Mouse (Mus musculus) frontal cortex, adult 2 months (tissue): ENCODE data around the gene Samd14. TPM values are rescaled to one million over a fixed set of nuclear protein-coding genes. Genes with fewer than 3 reads are reported as not detected.
"Not testable (repeated sequence)": the region's sequence is repeated elsewhere in the genome, so short reads cannot be mapped to it uniquely, and the experiment has no call there.

Experiments used
- DNase-seq, 2 experiments: peaks; one replicate each; pipeline ENCODE4 v3.0.0; 2022; ENCODE audit warnings: low spot score in 1 of 2; ENCODE audit errors: extremely low spot score in 1 of 2
- polyA plus RNA-seq: library from polyadenylated mRNA; depleted of rRNA; stranded (reverse); fragments of >200 nt; gene quantifications from 2 replicates; pipeline ENCODE4 v1.2.3, GENCODE M21; 2012; rRNA removed

Gene Samd14
- 27.5 and 28.1 TPM in 2 replicates for polyA plus RNA-seq

- DNase-seq = peak in 1 of 2 experiments; percentile 53
These were observed at the start of gene Samd14 for GRCm38 (mm10) chr11:95009629-95010014. Gene Samd14 (plus strand): TSS chr11:95009879.

- DNase-seq = no peak
These were observed 47.1 kb upstream of the Samd14 start for GRCm38 (mm10) chr11:94962534-94963101.

GRCm38 (mm10) chr11:94967419-94967818 is 42.3 kb upstream of the Samd14 start, which contains the start of gene Hils1:
Gene Hils1 (plus strand): TSS chr11:94967593.
- DNase-seq = no peak

DNA sequence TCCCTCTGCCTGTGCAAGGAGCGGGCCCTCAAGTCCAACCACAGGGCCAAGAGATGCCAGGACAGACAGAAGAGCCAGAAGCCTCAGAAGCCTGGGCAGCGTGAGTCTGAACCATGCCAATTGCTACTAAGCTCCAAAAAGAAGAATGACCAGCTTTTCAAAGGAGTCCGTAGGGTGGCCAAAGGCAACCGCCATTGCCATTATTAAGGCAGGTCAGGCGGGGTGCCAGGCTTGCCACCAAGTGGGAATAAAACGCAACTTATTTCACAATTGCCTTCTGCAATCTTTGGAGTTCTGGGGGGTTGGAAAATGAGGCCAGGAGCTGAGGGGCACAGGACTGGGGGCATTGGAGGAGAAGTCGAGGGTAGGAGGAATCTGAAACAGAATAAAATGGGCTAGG is 41.5 kb upstream of the Samd14 start:
- DNase-seq = peak in 1 of 2 experiments; percentile 17

GRCm38 (mm10) chr11:94969709-94970108 is 40.0 kb upstream of the Samd14 start:
- DNase-seq = not testable (repeated sequence)

GRCm38 (mm10) chr11:94970210-94970943 is 39.3 kb upstream of the Samd14 start:
- peak in 1 of 2 experiments; percentile 91 for DNase-seq

DNA sequence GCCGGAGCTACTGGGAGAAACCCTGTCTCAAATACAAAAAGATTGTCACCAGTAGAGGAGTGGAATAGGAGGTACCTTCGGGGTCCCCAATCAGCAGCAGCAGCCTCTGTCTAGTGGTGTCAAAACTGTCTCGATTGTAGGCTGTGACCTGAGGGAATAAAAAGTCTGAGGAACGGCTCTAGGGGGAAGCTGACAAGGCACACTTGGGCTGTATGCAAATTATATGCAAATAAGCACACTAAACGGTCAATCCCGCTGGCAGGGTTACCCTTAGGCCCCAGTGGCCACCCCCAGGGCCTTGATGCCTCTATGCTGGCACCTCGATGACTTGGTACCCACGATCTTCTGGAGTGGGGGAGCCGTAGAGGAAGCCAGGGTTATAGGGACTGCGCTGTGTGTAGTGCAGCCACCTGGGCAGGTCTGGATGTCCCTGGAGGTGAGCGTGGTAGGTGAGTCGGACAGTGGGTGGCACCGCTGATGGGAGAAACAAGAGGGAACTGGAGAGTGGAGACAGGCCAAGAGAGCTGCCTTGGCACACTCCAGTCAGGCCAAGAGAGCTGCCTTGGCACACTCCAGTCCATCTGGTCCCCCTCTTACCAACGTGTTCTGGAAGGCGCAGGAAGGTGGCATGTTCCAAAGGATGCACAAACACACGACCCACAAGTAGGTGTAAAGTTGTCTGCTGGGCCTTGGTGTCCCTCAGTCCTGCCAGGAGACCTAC is 37.6 kb upstream of the Samd14 start:
- DNase-seq = no peak

GRCm38 (mm10) chr11:94972887-94973286 is 36.8 kb upstream of the Samd14 start:
- no peak for DNase-seq

- DNase-seq = no peak
These were observed 36.4 kb upstream of the Samd14 start for GRCm38 (mm10) chr11:94973313-94973712.

DNA sequence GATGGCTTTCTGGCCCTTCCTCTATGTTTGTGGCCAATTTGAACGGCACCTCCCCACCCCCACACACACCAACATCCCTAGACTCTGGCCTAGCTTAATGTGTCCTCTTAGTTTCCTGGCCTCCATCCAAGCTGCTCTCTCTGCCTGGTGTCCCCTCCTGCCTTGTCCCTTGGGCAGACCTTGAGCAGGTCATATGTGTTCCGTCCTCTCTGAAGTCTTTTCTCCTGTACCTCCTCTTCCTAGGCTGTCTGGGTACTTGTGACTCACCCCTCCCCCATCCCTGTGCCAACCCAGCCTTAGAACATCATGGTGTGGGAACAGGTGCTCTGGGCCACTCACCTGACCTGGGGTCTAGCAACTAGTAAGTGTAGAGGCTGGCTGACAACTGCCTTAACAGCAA is 34.7 kb upstream of the Samd14 start:
- DNase-seq = no peak

DNA sequence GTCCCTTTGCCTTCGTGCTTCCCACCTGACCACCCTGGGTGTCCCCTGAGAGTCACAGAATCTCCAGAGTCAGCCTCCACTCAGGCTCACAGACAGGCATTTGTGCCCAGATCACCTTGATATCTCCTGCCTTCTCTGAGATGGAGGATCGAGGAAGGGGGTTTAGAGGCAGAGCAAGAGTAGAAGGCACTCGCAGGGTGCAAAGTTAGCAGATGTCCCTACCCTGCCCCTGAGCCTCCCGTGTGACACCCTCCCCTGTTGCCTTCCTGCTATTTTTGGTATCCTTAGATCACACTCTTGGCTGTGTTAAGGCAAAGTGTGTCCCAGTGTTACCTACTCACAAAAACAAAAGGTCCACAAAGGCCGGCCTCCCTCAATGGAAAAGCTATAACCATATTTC is 33.5 kb upstream of the Samd14 start, which contains the start of gene Sgca:
TSS of gene Sgca (minus strand) at position 129 of the 400 bp plus-strand sequence.
- DNase-seq = no peak

DNA sequence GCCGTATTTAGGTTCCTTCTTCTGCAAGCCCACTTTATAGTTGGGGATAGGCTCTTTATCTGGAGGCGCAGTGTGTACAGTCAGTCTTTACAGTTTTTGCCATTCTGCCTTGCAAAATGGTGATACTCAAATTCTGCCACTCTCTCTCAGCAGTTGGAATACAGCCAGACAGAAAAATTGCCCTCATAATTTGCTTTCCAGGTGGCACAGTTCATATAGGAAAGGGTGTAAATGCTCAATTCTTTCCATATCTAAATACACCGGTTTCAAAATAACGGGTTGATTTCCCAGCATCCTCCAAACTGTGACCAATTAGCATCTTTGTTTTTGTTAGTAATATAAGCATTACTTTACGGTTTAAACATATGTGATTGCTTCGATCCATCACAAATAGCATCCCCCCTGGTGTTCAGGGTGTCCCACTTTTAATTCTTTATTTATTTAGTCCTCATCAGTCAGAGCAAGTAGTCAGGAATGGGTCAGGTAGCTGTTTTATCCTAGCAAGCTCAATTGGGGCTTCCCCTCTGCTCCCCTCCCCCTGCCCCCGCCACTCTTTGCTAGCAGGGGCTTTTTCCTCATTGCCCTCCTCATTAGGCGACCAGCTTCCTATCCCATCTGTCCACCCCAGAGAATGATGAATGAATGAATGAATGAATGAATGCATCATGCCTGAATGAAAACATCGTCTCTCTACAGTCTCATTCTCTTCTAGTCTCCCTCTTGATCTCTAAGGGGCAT is 31.3 kb upstream of the Samd14 start:
- no peak for DNase-seq

DNA sequence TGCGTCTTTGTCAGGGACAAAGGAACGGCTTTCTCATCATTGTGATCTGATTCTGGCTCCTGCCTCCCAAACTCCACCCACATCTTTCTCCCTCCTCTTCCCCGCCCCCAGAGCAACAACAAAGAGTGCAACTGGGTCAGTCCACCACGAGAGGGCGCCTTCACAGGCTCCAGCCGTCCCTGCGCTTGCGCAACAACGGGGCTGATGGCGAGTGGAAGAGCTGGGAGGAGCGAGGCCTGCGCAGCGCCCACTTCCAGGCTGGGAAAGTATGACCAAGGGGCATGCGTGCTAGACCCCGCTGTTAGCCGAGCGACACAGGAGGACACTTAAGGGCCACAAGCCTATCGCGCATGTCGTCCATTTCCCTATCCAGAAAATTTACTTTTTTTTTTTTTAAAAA is 30.7 kb upstream of the Samd14 start:
- DNase-seq = peak; percentile 93 to 99

DNA sequence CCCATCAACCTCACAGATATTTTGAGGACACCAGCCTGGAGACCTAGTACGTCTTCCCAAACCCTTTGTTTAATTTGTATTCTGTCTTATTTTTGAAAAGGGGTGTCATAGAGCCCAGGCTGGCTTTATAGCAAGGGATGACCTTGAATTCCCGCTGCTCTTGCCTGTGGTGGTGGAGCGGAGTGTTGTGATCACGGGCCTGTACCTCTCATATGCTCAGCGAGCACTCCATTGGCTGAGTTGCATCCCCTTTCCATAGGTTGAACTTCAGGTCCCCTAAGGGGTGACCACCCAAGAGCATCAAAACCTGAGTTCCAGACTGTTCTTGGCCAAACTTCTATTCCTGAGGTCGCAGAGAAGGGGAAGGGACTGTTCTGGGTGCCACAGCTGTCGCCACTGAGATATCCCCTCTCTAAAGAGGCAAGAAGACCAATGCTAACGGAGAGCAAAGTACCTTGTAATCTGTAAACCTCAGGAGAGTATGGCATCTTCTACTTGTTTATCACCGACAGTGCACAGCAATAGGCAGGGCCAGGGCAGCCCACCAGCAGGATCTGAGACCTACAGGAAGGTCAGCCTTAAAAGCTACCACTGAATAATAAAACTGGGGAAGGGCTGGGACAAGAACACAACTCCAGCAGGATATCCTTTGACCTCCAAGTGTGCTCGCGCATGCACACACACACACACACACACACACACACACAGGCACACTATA is 30.1 kb upstream of the Samd14 start:
- DNase-seq = no peak

DNA sequence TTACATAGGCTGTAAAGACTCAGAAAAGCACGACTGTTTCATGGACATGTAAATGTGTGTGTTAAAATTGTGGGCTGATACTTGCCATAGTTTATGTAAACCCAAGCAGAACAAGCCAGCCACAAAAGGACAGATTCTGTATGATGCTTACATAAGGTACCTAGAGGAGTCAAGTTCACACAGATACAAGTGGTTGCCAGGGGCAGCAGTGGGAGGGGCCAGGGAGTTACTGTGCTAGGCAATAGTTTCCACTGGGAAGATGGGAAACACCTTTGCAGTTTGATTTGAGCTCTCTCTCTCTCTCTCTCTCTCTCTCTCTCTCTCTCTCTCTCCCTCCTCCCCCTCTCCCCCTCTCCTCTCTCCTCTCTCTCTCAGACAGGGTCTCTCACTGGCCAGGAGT is 24.5 kb upstream of the Samd14 start:
- no peak for DNase-seq

- DNase-seq = no peak
These were observed 23.9 kb upstream of the Samd14 start for GRCm38 (mm10) chr11:94985822-94986221.

DNA sequence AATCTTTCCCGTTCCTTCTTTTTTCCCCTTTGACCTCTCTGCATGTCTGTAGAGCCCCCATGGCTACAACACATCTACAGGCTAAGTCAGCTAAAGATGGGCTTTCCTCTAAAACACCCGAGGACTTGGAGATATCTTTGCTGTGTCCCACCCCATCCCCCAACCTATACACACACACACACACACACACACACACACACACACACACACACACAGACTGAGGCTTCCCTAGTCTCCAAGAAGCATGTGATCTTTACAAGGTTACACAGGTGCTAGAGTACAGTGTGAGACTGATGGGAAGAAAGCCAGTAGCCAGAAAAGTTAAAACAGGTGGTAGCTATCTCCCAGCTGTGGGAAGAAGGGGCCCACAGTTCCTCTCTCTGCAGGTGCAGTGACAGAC is 23.2 kb upstream of the Samd14 start:
- DNase-seq = no peak

- no peak for DNase-seq
These were observed 22.3 kb upstream of the Samd14 start for GRCm38 (mm10) chr11:94987341-94987740.

- DNase-seq = no peak
These were observed 21.8 kb upstream of the Samd14 start for GRCm38 (mm10) chr11:94987851-94988250.
